Mouse (Mus musculus): ENCODE data around the gene Zfp94.
A peak's percentile ranks its signal among the peaks of the same experiment; 100 is the strongest.

DNA sequence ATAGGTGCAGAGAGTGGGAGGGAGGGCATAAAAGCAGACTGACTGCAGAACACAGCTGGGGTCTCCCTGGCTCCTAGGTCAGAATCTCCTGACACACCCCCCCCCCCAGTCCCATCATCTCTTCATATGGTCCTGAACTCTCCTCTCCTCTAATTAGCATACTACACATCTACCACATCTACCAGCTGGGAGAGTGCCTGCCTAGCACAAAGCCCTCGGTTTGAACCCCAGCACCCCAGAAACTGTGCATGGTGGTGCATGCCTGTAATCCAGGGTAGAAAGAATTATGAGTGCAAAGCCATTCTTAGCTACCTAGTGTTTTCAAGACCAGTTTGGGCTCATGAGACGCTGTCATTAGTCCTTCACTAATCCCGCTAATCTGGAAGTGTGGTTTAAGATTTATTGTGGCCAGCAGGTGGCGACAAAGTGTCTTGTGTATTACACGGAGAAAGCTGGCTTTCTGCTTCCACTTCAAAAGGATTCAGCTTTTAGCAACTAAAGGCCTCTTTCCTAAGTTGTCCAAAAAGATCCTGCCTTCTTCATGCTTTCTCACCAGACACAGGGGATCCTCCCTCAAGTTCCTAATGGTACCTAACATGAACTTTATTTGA, 19.3 kb upstream of the Zfp94 start:
- TF ChIP-seq CTCF (IDR thresholded peaks at IDR 0.05; ENCODE audit: low read depth) = peak; percentile 78
- TF ChIP-seq EP300 (IDR thresholded peaks at IDR 0.05; ENCODE audit: low read depth) = no peak

Measured in liver, postnatal 0 days (tissue).